Mouse (Mus musculus) intestine, embryonic 15.5 days (tissue): ENCODE data around the gene Meiob. TPM values are rescaled to one million over a fixed set of nuclear protein-coding genes. Genes with fewer than 3 reads are reported as not detected.

Source experiments
- ATAC-seq: fragments of 200-750 bp; cut with Nextera tagmentation; 2 replicates; pipeline ENCODE4 v1.8.0; 2017; ENCODE audit warnings: moderate TSS enrichment, moderate library complexity
- H3K27ac ChIP-seq: fragments of 300-500 bp; sonication (generic); 2 replicates; pipeline ENCODE4 v1.5.1; 2015; ENCODE audit warnings: mild to moderate bottlenecking, inconsistent platforms
- H3K27me3 ChIP-seq: fragments of 300-500 bp; sonication (generic); replicated peaks from 2 replicates; pipeline ENCODE4 v1.6.1; 2015; ENCODE audit warnings: inconsistent platforms
- H3K36me3 ChIP-seq: fragments of 300-500 bp; sonication (generic); 2 replicates; pipeline ENCODE4 v1.6.1; 2015; ENCODE audit warnings: inconsistent platforms
- H3K4me1 ChIP-seq: fragments of 300-500 bp; sonication (generic); replicated peaks from 2 replicates; pipeline ENCODE4 v1.6.1; 2015; ENCODE audit warnings: inconsistent platforms
- H3K4me2 ChIP-seq: fragments of 300-500 bp; sonication (generic); replicated peaks from 2 replicates; pipeline ENCODE4 v1.6.1; 2015; ENCODE audit warnings: mild to moderate bottlenecking, inconsistent platforms
- H3K4me3 ChIP-seq: fragments of 300-500 bp; sonication (generic); replicated peaks from 2 replicates; pipeline ENCODE4 v1.5.1; 2015; ENCODE audit warnings: inconsistent platforms
- H3K9ac ChIP-seq: fragments of 300-500 bp; sonication (generic); 2 replicates; pipeline ENCODE4 v1.6.1; 2015; ENCODE audit warnings: inconsistent platforms
- H3K9me3 ChIP-seq: fragments of 300-500 bp; sonication (generic); 2 replicates; pipeline ENCODE4 v1.6.1; 2016; ENCODE audit warnings: inconsistent platforms
- WGBS: fragments of 180-500 bp; shearing (Covaris S2); methylation state at CpG from one replicate; pipeline ENCODE4 v1.1.7; 2015; 5-methylcytosine and 5-hydroxymethylcytosine counted together
- polyA plus RNA-seq: library from polyadenylated mRNA; unstranded; fragments of >200 nt; fragmentation: Nextera tagmentation; extraction: Ambion mirVana; gene quantifications from 2 replicates; pipeline ENCODE4 v1.2.1, GENCODE M21; 2015

The Meiob gene
- polyA plus RNA-seq, 1 experiment from 2014 or later = not detected

DNA sequence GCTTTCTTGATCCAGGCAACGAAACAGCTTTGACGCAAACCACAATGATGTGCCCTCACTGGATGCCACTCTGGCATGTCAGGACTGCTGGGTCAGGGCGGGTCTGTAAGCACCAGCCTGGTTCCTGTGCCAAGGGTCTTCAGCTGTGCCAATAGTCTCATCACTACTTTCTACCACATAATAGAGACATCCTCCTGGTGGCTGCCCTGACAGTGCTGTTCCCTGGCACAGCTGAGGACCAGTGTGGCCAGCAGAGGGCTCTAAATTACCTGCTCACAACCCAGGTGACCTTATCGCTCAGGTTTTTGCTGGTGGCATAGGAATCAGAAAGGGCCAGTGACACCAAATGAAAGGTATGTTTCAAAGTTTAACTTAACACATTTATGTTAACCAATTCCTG, 37.0 kb downstream of the Meiob start:
- H3K36me3 ChIP-seq = no peaks in the 10 kb centered on the region
- H3K9ac ChIP-seq = no peak overlapping the region
- no peak overlapping the region for H3K4me3 ChIP-seq
- H3K9me3 ChIP-seq = no peaks in the 10 kb centered on the region
- 46% methylated on average over 4 of the region's 4 CpGs for WGBS
- no peaks in the 10 kb centered on the region; the same call in 1 of the 2 replicates for H3K4me1 ChIP-seq
- no peak overlapping the region for H3K27ac ChIP-seq
- H3K4me2 ChIP-seq = no peak overlapping the region
- H3K27me3 ChIP-seq = 0 out of 2 replicates have a peak, but pooled peaks cover 3% of the 10 kb centered on the region
- ATAC-seq = 0 out of 2 replicates have a peak, but pooled peaks have one; percentile 32

DNA sequence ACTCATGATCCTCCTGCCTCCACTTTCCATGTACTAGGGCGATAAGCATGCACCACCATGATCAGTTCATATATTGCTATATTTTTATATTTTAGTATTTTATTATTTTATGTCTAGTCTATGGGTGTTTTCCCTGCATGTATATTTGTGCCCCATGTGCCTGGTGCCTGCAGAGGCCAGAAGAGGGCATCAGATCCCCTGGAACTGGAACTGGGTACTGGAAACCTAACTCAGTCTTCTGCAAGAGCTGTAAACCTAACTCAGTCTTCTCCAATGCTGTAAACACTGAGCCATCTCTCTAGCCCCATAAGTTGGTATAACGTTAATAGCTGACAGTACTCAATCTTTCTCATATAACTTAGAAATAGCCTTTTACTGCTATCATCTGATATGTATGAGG, 38.5 kb downstream of the Meiob start:
- Histone ChIP-seq H3K9me3 (no peaks in the 10 kb centered on the region), H3K9ac (no peak overlapping the region), H3K4me1 (no peaks in the 10 kb centered on the region; the same call in 1 of the 2 replicates), H3K27ac (no peak overlapping the region), H3K4me3 (no peak overlapping the region), H3K4me2 (no peak overlapping the region), H3K27me3 (0 out of 2 replicates have a peak, but pooled peaks cover 3% of the 10 kb centered on the region), H3K36me3 (no peaks in the 10 kb centered on the region)
- no peak for ATAC-seq
- WGBS = 51% methylated on average over 2 of the region's 2 CpGs

DNA sequence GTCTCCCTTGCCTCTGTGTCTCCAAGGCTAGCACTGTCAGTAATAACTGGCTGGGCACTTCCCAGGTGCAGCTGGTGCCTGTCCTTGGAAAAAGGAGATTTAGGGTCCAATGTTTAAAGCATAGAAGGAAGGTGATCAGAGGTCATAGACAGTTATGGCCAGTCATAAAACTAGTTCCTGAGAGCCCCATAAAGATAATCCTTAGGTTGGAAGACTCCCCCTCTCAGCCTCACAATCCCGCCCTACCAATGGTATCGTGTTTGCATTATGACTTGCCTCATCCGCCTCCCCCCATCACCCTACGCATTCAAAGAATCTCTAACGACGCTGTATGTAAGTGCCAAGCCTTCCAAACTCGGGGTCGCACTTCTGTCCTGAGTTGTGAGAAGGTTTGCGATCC, 40.4 kb downstream of the Meiob start:
- Histone ChIP-seq H3K4me1 (peaks cover 5% of the 10 kb centered on the region), H3K4me2 (peak overlapping the region; percentile 1; the same call in 1 of the 2 replicates), H3K9me3 (no peaks in the 10 kb centered on the region), H3K9ac (no peak overlapping the region), H3K27ac (peak overlapping the region; percentile 78), H3K4me3 (no peak overlapping the region), H3K36me3 (no peaks in the 10 kb centered on the region), H3K27me3 (0 out of 2 replicates have a peak, but pooled peaks cover 3% of the 10 kb centered on the region)
- 35% methylated on average over 9 of the region's 9 CpGs for WGBS
- ATAC-seq = peak; percentile 80

DNA sequence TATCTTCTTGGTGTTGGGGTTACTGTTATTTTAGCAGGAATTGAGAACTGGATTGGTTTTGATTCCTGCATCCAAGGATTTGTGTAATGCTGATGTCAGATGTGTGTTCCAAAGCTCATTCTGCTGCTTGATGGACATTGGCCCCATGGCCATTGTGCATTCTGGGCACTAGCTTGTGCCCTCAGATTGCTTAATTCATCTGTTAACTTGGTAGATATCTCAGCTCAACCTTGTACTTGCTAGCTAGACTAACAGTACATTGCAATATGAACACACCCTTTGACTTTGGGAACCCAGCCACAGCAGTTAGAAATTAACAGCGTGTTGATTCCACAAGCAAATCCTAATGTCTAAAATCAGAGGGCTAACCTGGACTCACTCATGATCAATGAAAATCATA, 43.3 kb downstream of the Meiob start:
- no peaks in the 10 kb centered on the region for H3K27me3 ChIP-seq
- ATAC-seq = no peak
- no peak overlapping the region for H3K27ac ChIP-seq
- no peaks in the 10 kb centered on the region for H3K9me3 ChIP-seq
- WGBS = 89% methylated on average over 1 of the region's 1 CpGs
- H3K4me2 ChIP-seq = no peak overlapping the region
- no peaks in the 10 kb centered on the region for H3K36me3 ChIP-seq
- H3K9ac ChIP-seq = no peak overlapping the region
- H3K4me3 ChIP-seq = no peak overlapping the region
- H3K4me1 ChIP-seq = peaks cover 12% of the 10 kb centered on the region

DNA sequence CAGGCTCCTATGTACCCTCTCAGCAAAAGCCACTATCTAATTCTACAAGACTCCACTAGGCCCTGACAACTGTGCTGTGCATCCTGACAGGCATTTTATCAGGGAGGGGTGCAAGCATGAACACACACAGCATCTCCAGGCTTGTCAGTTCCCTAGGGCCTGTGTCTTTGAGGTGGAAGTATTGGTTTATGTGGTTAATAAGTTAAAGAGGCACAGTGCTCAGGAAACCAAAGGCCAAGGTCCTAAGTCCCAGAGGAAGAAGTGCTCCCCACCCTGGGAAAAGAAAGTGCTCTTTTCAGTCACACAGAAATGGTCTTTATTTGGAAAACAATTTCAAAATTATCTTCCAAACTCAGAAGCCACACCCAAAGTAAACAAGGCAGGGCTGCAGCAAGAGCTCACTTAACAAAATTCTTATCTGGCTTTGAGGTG, 44.5 kb downstream of the Meiob start:
- Histone ChIP-seq H3K9ac (no peak overlapping the region), H3K9me3 (no peaks in the 10 kb centered on the region), H3K27ac (peak overlapping the region; percentile 51), H3K4me1 (peaks cover 12% of the 10 kb centered on the region), H3K4me2 (peak overlapping the region; percentile 86), H3K27me3 (no peaks in the 10 kb centered on the region), H3K4me3 (peak overlapping the region; percentile 90), H3K36me3 (peaks cover 5% of the 10 kb centered on the region; the same call in 1 of the 2 replicates)
- no peak; the same call in 1 of the 2 replicates for ATAC-seq

DNA sequence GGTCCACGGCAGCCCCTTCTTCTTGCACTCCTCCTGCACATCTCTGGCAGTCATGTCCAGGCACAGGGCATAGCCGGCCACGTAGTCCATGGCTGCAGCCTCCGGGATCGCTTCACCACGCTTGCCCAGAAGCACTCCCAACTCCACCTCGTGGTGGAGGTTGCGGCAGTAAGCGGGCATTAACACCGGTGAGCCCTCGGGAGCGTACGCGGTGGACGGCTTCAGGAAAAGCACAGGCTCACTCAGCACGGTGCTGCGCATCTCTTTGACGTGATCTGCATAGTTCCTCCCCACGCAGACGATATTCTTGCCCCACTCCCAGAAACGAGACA, 45.6 kb downstream of the Meiob start:
- peaks cover 8% of the 10 kb centered on the region; the same call in 1 of the 2 replicates for H3K36me3 ChIP-seq
- peak overlapping the region; percentile 73 for H3K9ac ChIP-seq
- peak overlapping the region; percentile 90 for H3K4me3 ChIP-seq
- WGBS = under 1% methylated on average over 21 of the region's 21 CpGs
- ATAC-seq = peak; percentile 60
- no peaks in the 10 kb centered on the region for H3K9me3 ChIP-seq
- no peaks in the 10 kb centered on the region for H3K27me3 ChIP-seq
- peaks cover 12% of the 10 kb centered on the region for H3K4me1 ChIP-seq
- H3K27ac ChIP-seq = peak overlapping the region; percentile 95
- H3K4me2 ChIP-seq = peak overlapping the region; percentile 86

DNA sequence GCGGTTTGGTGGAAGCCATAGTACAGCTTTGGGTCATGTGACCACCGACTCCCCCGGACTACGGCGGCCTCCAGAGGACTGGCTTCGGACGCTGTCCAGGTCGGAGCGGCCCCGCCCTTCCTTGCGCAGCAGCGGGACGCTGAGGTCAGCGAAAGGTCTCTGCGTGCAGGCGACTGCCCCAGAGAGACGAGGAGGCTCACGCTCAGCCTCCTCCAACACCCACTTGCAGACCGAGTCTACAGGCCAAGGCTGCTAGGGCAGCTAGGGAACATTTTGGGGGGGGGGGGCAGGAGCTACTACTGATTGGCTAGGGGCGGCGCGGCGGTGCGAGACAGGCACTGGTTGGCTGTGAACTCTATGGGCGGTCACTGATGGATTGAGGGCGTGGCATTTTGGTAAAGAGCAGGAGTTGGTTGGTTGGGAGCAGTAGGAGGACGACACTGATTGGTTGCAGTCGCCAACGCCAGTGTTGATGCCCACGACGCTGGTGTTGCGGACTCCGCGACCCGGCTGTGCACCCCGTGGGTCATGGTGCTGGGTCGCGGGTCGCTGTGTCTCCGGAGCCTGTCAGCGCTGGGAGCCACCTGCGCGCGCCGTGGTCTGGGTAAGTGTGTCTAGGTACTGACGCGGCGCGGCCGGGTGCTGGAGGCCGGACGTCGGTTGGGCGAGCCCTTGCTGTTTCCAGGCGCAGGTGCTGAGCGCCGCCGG, 46.1 kb downstream of the Meiob start, which contains the start of gene Fahd1:
TSS of gene Fahd1 (minus strand) at position 300 of the 708 bp plus-strand sequence.
- peak within 1 kb of the TSS; percentile 90 for H3K4me3 ChIP-seq
- WGBS = under 1% methylated on average over 58 of the region's 58 CpGs
- H3K27ac ChIP-seq = peak within 1 kb of the TSS; percentile 95
- H3K4me2 ChIP-seq = peak within 1 kb of the TSS; percentile 86
- H3K9me3 ChIP-seq = no peaks in the 10 kb centered on the region
- H3K9ac ChIP-seq = peak within 1 kb of the TSS; percentile 73
- peak; percentile 98 for ATAC-seq
- H3K4me1 ChIP-seq = peaks cover 12% of the 10 kb centered on the region
- no peaks in the 10 kb centered on the region for H3K27me3 ChIP-seq
- H3K36me3 ChIP-seq = peaks cover 8% of the 10 kb centered on the region; the same call in 1 of the 2 replicates

DNA sequence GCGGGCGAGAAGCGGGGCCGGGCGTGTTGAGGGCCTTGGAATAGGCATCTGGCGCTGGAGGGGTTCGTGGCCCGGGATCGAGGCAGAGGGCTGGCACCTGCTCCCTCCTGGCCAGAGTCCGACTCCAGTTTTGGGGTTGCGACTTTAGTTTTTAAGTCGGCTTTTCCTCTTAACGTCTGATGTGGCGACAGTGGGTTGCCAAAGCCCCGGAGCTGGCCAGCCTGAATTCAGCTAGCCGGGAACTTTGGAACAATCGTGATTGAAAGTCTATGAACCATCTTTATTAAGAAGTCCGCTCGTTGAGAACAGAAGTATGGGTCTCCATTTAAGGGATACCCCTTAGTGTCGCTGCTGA, 46.7 kb downstream of the Meiob start:
- Histone ChIP-seq H3K36me3 (peaks cover 8% of the 10 kb centered on the region; the same call in 1 of the 2 replicates), H3K4me2 (peak overlapping the region; percentile 86), H3K27ac (no peak overlapping the region), H3K9me3 (no peaks in the 10 kb centered on the region), H3K4me3 (peak overlapping the region; percentile 90), H3K4me1 (peaks cover 12% of the 10 kb centered on the region), H3K27me3 (no peaks in the 10 kb centered on the region), H3K9ac (peak overlapping the region; percentile 68)
- 1% methylated on average over 20 of the region's 20 CpGs for WGBS
- ATAC-seq = no peak

DNA sequence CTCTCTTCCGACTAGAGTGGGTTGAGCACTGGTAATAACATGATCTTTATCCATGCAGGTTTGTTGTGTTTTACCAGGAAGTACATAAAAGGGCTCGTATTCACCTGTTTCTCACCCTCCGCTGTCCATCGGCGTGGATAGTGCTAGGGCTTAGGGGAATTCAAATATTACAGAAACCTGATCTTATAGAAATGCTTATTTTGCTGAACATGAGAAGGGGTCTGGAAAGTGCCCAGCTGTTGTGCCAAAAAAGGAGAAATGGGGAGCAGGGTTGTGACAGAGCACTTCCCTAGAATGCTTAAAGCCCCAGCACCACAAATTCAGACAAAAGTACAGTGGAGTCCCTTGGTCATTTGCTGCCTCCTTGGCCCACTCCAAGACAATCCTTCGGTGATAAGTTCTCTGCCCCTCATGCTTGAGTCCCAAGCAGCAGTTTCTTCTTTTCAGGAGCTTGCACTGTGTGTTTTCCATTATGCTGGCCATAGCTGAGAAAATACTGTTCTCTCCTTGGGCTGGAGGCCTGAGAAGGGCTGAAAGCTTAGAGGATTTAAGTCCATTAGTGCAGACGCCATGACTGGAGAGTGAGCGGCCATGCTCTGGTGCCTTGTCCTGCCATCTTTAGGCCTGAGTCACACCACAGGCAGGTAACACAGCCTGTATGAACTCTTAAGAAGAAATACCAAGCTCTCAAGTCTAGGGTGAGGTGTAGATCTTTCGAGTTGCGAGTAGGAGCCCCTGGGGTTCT, 47.5 kb downstream of the Meiob start:
- H3K27ac ChIP-seq = no peak overlapping the region
- peaks cover 8% of the 10 kb centered on the region; the same call in 1 of the 2 replicates for H3K36me3 ChIP-seq
- no peaks in the 10 kb centered on the region for H3K9me3 ChIP-seq
- peaks cover 12% of the 10 kb centered on the region for H3K4me1 ChIP-seq
- 79% methylated on average over 10 of the region's 10 CpGs for WGBS
- ATAC-seq = no peak
- 0 out of 2 replicates have a peak overlapping the region, but pooled peaks have one; percentile 2 for H3K9ac ChIP-seq
- H3K4me3 ChIP-seq = peak overlapping the region; percentile 90
- H3K27me3 ChIP-seq = no peaks in the 10 kb centered on the region
- peak overlapping the region; percentile 86 for H3K4me2 ChIP-seq

DNA sequence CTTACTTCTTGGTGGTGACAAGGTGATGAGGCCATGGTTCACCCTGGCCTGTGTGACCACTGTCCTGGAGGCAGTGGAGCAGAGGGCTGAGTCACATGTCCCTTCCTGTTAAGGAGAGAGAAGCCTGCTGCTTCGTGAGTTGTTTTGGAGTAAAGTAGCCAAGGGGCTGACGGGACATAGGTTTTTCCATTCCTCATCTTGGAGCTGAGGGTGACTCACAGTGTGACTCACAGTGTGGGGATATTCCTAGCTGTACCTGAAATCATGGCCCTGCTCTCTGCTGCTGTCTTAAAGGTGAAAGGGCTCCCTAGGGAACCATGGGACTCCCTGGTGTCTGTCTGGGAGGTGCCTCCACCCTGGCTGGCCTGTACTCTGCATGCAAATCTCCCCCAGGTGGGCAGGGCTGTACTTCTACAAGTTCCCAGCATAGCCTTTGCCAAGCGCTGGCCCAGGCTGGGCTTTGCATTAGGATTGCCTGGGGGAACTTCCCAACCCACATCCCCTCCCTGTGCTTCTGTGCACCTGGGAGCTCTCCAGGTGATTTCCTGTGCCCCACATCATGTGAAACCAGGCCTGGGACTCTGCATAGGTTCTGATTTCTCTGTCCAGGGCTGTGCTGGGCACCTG, 51.9 kb downstream of the Meiob start:
- ATAC-seq = no peak
- H3K36me3 ChIP-seq = peaks cover 8% of the 10 kb centered on the region; the same call in 1 of the 2 replicates
- no peak overlapping the region for H3K27ac ChIP-seq
- no peak overlapping the region for H3K4me2 ChIP-seq
- 82% methylated on average over 3 of the region's 3 CpGs for WGBS
- no peaks in the 10 kb centered on the region for H3K27me3 ChIP-seq
- no peaks in the 10 kb centered on the region for H3K9me3 ChIP-seq
- H3K4me1 ChIP-seq = peaks cover 4% of the 10 kb centered on the region; the same call in 1 of the 2 replicates
- H3K9ac ChIP-seq = no peak overlapping the region
- no peak overlapping the region for H3K4me3 ChIP-seq

DNA sequence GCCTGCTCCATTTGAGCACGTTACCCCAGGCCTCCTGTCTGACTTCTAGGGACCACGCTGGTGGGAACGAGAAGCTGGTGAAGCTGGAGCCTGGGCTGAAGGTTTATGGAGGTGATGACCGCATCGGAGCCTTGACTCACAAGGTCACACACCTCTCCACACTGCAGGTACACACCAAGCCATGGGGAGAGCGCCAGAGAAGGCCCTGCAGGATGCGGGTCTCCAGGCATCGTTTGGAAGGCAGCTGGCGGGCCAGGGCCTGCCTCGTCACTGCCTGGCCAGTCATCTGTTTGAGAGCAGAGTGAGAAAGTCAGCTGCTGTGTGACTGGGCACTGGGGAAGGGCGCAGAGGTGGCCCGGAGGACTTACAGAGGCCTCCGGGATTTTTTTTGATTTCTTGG, 52.5 kb downstream of the Meiob start:
- ATAC-seq = no peak
- no peaks in the 10 kb centered on the region for H3K9me3 ChIP-seq
- WGBS = 89% methylated on average over 13 of the region's 13 CpGs
- no peak overlapping the region for H3K27ac ChIP-seq
- H3K27me3 ChIP-seq = no peaks in the 10 kb centered on the region
- no peak overlapping the region for H3K4me2 ChIP-seq
- no peak overlapping the region for H3K4me3 ChIP-seq
- H3K9ac ChIP-seq = no peak overlapping the region
- H3K36me3 ChIP-seq = peaks cover 8% of the 10 kb centered on the region; the same call in 1 of the 2 replicates
- no peaks in the 10 kb centered on the region for H3K4me1 ChIP-seq

DNA sequence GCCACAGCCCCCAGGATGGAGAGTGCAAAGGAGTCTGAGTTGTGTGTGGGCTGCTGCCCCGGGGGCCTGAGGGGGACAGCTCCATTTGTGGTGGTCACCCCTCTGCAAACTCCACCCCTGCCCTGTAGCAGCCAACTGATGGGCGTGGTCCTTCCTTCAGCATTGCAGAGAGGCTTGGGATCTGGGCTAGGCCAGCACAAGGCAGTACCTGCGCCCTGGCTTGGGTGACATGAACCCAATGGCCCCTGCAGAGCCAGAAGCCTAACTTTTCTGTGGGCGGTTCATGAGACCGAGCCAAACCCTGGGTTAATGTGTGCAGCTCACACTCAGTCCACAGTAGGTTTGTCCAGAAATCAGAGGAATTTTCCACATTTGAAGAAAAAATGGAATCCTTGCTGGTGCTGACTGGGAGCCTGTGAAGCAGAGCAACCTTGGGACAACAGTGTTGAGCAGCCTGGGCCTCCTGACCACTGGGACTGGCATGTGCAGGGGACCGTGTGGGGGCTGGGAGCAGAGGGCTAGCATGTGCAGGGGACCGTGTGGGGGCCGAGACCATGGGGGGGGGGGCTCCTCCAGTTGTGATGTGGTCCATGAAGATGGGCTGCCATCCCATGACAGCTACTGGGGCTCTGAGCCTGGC, 53.9 kb downstream of the Meiob start:
- WGBS = 86% methylated on average over 8 of the region's 8 CpGs
- no peaks in the 10 kb centered on the region for H3K27me3 ChIP-seq
- no peaks in the 10 kb centered on the region for H3K4me1 ChIP-seq
- H3K36me3 ChIP-seq = peaks cover 11% of the 10 kb centered on the region; the same call in 1 of the 2 replicates
- no peak overlapping the region for H3K4me2 ChIP-seq
- ATAC-seq = no peak
- H3K4me3 ChIP-seq = no peak overlapping the region
- H3K9me3 ChIP-seq = no peaks in the 10 kb centered on the region
- no peak overlapping the region for H3K27ac ChIP-seq
- H3K9ac ChIP-seq = no peak overlapping the region
